Mouse (Mus musculus) frontal cortex, postnatal 36 days (tissue): ENCODE measurements around the gene Gm19345.

Experiments used
- DNase-seq, 2 experiments: peaks; one replicate each; pipeline ENCODE4 v3.0.0; 2022; ENCODE audit warnings: low spot score in 2 of 2

The Gm19345 gene

GRCm38 (mm10) chr7:19851858-19852570, at the start of gene Gm19345:
Gene Gm19345, plus strand, starts transcription at chr7:19852003.
- DNase-seq = peak; percentile 16 to 30

DNA sequence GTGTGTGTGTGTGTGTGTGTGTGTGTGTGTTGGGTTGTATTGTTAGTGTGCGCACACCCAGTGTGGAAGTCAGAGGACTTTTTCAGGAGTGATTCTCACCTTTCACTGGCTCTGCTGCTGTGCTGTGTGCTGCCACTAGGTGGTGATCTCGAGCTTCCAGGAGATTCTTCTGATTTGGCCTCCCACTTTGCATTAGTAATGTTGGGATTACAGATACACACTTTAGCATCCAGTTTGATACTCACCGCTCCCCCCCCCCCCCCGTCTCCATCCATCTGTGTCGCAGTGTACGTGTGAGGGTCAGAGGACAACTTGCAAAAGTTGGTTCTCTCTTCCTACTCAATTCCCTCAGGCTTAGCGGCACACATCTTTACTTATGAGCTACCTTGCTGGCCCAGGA, 48.8 kb upstream of the Gm19345 start:
- peak; percentile 74 to 75 for DNase-seq

- no peak for DNase-seq
Observed at GRCm38 (mm10) chr7:19806356-19806969, 45.3 kb upstream of the Gm19345 start.

DNA sequence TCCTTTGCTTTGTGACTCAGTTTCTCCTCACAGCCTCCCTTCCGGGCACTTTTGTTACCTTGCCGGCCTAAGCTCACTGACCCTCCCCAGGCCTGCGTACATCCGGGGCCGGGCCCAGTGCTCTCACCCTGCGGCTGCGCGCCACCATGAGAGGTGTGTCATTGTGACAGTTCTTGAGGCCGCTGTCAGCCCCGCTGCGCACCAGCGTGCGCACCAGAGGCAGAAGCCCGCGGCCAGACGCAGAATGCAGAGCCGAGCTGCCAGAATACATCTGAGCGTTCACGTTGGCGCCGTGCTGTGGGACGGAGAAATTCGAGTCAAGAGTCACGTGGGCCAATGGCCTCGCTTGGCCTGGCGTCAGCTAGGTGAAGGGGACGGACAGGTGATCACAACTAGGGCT, 42.4 kb upstream of the Gm19345 start:
- DNase-seq = no peak

DNA sequence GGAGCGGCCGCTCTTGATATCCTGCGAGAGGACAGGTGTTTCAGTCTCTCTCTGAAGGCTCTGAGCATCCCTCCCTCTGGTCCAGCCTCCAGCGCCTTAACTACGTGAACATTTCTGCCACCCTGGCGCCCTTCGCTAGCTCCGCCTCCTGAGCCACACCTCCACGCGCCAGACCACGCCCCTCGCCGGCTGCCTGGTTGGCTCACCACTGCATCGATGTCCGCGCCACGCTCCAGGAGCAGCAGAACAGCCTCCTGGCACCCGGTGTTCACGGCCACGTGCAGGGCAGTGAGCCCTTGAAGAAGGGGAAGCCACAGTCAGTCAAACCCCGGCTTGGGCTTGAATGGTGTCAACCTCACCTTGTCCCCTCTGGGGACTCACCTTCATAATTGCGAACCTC, 40.7 kb upstream of the Gm19345 start:
- no peak for DNase-seq

GRCm38 (mm10) chr7:19813161-19813560, 38.6 kb upstream of the Gm19345 start:
- no peak for DNase-seq

DNA sequence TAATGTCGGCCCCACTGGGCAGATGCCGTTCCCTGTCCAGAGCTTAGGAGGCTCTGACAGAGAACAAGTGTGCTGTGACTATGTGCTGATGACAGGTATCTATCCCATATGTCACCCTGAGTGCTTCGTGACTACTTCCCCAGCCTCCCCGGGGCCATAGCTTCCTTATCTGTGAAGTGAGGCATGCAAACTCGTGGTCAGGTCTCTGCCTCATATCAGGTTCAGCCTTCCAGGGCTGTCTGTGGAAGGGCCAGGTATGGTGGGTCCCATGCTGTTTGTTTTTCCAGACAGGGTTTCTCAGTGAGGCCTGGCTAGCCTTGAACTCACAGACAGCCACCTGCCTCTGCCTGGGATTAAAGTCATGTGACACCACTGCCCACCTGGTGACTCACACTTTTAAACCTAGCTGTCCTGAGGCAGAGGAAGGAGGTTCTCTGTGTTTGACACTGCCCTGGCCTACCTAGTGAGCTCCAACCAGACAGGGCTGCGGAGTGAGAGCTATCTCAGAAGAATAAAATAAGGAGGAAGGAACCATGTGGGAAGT, 38.2 kb upstream of the Gm19345 start:
- no peak for DNase-seq

- DNase-seq = no peak
Observed at GRCm38 (mm10) chr7:19815296-19816223, 36.2 kb upstream of the Gm19345 start.

DNA sequence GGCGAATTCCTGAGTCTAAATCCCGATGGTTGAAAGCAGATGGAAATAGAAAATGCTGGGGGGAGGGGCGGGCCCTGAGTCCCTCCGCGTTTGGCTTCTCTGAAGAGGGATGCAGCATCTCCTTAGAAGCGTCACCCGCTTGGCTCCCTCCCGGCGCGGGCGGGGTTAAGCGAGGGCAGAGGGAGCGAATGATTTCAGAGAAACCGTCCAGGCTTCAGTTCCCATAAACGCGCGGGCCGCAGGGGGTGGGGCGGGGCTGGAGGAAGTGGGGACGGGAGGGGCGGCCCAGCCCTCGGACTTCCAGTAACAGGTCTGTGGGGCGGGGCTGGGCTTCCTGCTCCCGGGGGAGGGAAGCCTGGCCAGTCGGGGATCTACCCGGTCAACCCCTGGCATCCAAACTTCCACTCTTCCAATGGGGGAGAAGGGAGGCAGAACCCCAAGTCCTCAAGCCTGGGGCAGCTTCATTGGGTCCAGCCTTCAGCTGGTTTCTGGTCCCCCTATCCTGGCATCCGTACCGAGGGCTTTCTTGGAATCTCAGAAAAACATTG, 35.5 kb upstream of the Gm19345 start:
- peak; percentile 25 to 34 for DNase-seq

- DNase-seq = peak; percentile 27 to 28
Observed at GRCm38 (mm10) chr7:19817382-19818105, 34.3 kb upstream of the Gm19345 start.

DNA sequence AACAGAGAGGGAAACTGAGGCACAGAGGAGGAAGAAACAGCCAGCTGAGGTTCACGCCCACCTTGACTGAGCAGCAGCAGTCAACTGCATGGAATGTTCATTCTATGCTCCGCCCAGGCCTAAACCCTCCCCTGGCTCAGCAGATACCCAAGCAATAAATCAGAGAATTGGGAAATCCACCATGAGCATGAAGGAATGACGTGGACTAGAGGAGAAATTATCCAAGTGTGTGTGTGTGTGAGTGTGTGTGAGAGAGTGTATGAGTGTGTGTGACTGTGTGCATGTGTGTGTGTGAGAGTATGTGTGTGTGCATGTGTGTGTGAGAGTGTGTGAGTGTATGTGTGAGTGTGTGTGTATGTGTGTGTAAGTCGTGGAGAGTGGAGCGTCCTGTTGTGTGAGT, 33.4 kb upstream of the Gm19345 start:
- DNase-seq = no peak

DNA sequence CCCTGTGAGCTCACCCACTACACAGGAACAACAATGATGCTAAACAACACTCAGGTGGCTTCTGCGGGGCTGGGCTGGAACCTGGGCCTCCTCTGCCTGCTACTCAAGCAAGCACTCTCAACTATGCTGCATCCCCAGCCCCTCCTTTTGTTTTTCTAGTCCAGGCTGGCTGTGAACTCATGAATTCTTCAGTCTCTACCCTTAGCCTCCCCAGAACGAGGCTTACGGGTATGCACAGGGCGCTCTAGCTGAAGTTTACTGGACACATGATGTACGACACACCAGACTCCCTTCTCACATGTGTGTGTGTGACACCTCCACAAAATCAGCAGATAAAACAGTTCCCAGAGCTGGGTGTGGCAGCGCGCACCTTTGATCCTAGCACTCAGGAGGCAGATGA, 32.9 kb upstream of the Gm19345 start:
- DNase-seq = no peak

DNA sequence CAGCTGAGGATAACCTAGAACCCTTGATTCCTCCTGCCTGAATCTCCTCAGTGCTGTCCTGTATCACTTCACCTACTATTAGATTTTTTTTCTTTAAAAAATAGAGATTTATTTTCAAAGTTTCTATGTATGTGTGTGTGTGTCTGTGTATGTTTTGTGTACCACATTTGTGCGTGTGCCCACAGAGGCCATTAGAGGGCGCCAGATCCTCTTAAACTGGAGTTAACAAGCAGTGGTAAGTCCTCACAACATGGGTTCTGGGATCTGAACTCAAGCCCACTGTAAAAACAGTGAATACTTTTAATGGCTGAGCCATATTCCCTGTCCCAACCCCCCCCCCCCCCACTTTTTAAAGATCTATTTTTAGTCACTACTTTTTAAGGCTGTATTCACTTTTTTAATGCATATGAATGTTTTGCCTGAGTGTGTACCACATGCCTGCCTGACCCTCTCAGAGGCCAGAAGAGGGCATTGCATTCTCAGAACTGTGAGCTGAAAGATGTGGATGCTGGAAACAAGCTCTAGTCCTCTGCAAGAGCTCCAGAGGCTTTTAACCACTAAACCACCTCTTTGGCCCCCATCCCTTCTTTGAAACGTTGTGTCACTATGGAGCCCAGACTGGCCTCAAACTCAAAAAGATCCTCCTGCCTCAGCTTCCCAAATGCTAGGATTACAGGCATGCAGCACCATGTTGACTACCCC, 31.3 kb upstream of the Gm19345 start:
- no peak for DNase-seq

DNA sequence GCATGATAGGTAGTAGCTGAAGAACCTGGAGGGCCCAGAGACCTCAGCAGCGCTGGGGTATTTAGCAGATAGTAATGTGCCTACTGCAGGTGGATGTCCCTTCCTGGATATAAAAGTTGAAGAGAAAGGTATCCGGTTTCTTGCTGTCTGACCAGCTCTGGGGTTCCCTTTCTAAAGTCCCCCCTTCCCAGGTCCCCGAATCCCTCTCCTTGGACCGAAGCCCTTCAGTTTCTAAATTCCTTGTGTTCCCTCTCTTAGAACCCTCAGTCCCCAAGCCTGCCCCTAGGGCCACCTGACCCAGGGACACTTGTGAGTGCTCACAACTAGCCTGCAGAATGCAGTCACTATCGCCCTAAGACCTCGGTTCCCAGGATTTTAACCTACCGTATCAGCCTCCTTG, 30.2 kb upstream of the Gm19345 start:
- no peak for DNase-seq

- DNase-seq = no peak
Observed at GRCm38 (mm10) chr7:19822193-19822592, 29.6 kb upstream of the Gm19345 start.

- no peak for DNase-seq
Observed at GRCm38 (mm10) chr7:19822604-19823058, 29.2 kb upstream of the Gm19345 start, which contains the start of gene Bcl3. Gene Bcl3, minus strand, starts transcription at chr7:19822770.

DNA sequence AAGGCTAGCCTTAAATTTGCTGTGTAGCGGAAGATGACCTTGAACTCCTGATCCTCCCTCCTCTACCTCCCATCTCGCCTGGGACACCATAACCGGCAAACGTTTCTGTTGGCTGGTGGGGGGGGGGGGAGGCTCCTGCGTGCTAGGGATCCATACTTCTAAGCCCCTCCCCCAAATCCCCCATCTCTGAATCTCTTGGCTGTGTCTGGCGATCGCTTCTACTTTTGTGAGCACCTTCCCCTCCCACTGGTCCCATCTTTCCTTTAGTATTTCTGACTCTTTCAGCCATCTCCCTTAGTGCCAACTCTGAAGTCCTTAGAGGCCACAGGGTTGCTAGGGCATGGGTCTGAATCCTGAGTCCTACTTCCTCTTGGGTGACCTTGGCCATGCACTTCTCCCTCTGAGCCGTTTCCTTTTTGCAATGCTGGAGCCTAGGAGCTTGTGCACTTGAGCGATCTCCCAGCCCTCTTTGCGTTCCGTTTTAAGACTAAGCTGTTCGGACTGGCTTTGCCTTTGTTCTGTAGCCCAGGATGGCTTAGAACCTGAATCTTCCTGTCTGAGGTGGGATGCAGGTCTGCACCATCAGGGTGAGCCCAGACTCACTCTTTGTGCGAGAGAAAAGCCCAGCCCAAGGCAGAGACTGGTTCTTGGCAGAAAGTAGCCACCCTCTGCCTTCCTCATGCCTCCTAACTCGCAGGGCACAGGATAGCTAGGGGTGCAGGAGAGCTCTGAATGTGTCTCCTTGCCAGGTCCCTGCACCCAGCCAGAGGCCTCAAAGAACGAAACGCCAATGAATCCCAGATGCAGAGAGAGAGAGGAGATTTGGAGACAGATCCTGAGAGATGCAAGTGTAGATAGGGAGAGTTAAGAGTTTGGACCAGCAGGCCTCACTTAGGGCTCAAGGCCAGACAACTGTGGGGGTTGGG, 28.3 kb upstream of the Gm19345 start:
- DNase-seq = no peak

GRCm38 (mm10) chr7:19824182-19824973, 27.4 kb upstream of the Gm19345 start:
- DNase-seq = no peak
